In the genomic region with DNA sequence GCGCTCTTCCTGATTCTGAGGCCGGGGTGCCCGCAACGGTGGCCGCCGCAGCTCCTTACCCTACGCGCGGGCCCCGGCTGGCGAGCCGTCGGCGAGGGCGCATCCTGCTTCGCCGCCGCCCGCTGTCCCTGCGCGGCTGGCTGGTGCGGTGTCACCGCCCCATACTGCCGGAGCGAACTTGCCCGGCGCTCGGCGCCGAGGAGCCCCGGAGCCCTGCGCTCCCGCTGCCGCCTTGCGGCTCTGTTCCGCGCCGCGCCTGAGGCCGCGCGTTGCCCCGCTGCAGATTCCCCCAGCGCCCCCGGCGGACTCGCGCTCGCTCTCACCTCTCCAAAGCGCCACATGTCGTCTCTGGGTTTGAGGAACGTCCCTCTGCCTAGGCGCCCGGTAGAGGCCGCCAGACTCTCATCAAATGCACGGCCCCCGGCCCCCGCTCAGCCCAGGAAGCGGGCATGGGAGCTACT, we compare ENCODE assay signal across 9 mouse cellular contexts. TPM values are rescaled to one million over a fixed set of nuclear protein-coding genes. Genes with fewer than 3 reads are reported as not detected.
A peak's percentile ranks its signal among the peaks of the same experiment; 100 is the strongest.
DNase-seq lines count a peak whose midpoint lies in the region; ATAC-seq lines count a peak whose summit lies in the region.
"Had no signal": no experiment of that assay in that cellular context is flagged by ENCODE, and none has a peak within 500 bp of the region (broad histone marks: within the 10 kb centered on the region; RNA-seq: fewer than 3 reads in every experiment).

A gene (minus strand): TSS at position 379 of the 461 bp plus-strand sequence.

- peak; percentile 91 for ATAC-seq in kidney, embryonic 16.5 days (ENCODE audit: low FRiP score, low TSS enrichment)

- no peaks in the 10 kb centered on the region for H3K36me3 ChIP-seq in kidney, embryonic 16.5 days (ENCODE audit: insufficient read depth, low read length)

- no peak within 1 kb of the TSS for H3K27ac ChIP-seq in kidney, embryonic 16.5 days (ENCODE audit: low read length)

- H3K9ac ChIP-seq in kidney, embryonic 16.5 days (replicated peaks; ENCODE audit: low read length), result no peak within 1 kb of the TSS

- H3K27me3 ChIP-seq in kidney, embryonic 16.5 days (ENCODE audit: insufficient read depth, low read length), result peaks cover 52% of the 10 kb centered on the region

- intact Hi-C loops in left cerebral cortex, postnatal 36 days (cut with DNase I), result loop anchor here (5.0 to 10.0 kb wide), 3 partner anchors 305 to 1573 kb away; no protein-coding TSS in a partner anchor

- under 1% methylated on average over 59 of the region's 59 CpGs for WGBS in kidney, embryonic 16.5 days

- peak within 1 kb of the TSS; percentile 48 for H3K4me3 ChIP-seq in kidney, embryonic 16.5 days (ENCODE audit: low read length)

- DNase-seq in kidney, adult 18-20 months, result no peak
- DNase-seq in embryo, embryonic 11.5 days (ENCODE audit: low read depth, low spot score), result peak; percentile 49
- DNase-seq in heart, postnatal 4 days, result peak; percentile 7
- DNase-seq in left cerebral cortex, postnatal 36 days (ENCODE audit: low spot score in 2 of 2), result peak; percentile 72 to 80
- DNase-seq in retina, embryonic 14.5 days (ENCODE audit: low spot score), result peak; percentile 70
- DNase-seq in ovary, adult 18-20 months (ENCODE audit: low spot score), result no peak
- no peak for DNase-seq in MN1 (ENCODE audit: low spot score)

- H3K9me3 ChIP-seq in kidney, embryonic 16.5 days (ENCODE audit: low read length), result no peaks in the 10 kb centered on the region

- no peaks in the 10 kb centered on the region for H3K4me1 ChIP-seq in kidney, embryonic 16.5 days (ENCODE audit: insufficient read depth, low read length)

- H3K4me2 ChIP-seq in kidney, embryonic 16.5 days (replicated peaks; ENCODE audit: low read depth, low read length), result peak within 1 kb of the TSS; percentile 69

RNA-seq across cellular contexts. Expression of the gene that starts here (rescaled TPM):
- 0.15 TPM in 1 of 2 replicates, not detected in the other for polyA plus RNA-seq in kidney, embryonic 16.5 days (2015; fragmentation: Nextera tagmentation; extraction: Ambion mirVana)
- not detected for total RNA-seq in heart, postnatal 4 days (2021)
- 10 to 100 TPM; 45.2 to 50.0 TPM for total RNA-seq in left cerebral cortex, postnatal 36 days (2021)
- total RNA-seq: adrenal gland, postnatal 36 days had no signal

Comparison
In these comparisons a context has a peak if more than half of its experiments do, and no peak if none do; other contexts are left out.
1. RNA of the gene that starts here (total RNA-seq): 45.2 to 50.0 TPM in left cerebral cortex, postnatal 36 days; not detected in heart, postnatal 4 days; every median in the first group is over 10 times any median in the second.
2. Peak in ATAC-seq, H3K4me3 ChIP-seq and H3K4me2 ChIP-seq in kidney, embryonic 16.5 days; RNA of the gene not detected or under 1 TPM.
3. Peak in DNase-seq in heart, postnatal 4 days; RNA of the gene not detected or under 1 TPM.
4. DNase-seq: peak in embryo, embryonic 11.5 days (single experiment), left cerebral cortex, postnatal 36 days (2 of 2) and retina, embryonic 14.5 days (single experiment); none in kidney, adult 18-20 months (single experiment), ovary, adult 18-20 months (single experiment) and MN1 (single experiment).